Mouse (Mus musculus): ENCODE measurements around the gene Efna5. TPM values are rescaled to one million over a fixed set of nuclear protein-coding genes. Genes with fewer than 3 reads are reported as not detected.

Gene Efna5
- polyA plus RNA-seq, 1 experiment from 2014 or later: 17.3 TPM

DNA sequence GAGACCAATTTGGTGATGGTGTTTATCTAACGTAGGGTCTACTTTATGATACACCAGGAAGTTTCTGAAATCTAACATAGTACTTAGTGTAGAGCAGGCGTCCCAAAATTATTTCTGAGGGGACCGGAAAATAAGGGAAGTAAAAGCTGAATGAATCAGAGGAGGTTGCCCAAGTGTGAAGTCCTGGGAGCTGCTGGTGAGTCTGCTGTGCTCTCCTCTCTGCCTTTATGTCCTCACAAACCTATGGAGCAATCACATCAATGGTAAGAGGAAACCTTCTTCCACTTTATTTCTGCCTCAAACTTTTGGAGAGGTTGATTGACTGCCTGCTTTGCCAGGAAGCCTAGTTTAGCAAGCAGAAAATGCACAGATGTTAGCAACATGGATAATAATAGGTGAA is 257.9 kb downstream of the Efna5 start:
- ATAC-seq (replicated peaks; ENCODE audit: low FRiP score, low read depth) (no peak), DNase-seq (ENCODE audit: low spot score) (no peak)
- no peaks in the 10 kb centered on the region for H3K9me3 ChIP-seq (replicated peaks; ENCODE audit: low read length)
- H3K27me3 ChIP-seq (ENCODE audit: insufficient read depth, low read length): no peaks in the 10 kb centered on the region
- H3K4me3 ChIP-seq (replicated peaks; ENCODE audit: low read depth, low read length): no peak overlapping the region
- no peaks in the 10 kb centered on the region; the same call in 1 of the 2 replicates for H3K4me1 ChIP-seq (replicated peaks; ENCODE audit: insufficient read depth, low read length)
- no peak for TF ChIP-seq CTCF (IDR thresholded peaks at IDR 0.05; ENCODE audit: low read depth)
- WGBS: 84% methylated on average over 3 of the region's 3 CpGs
- no peak overlapping the region for H3K4me2 ChIP-seq (ENCODE audit: low read length)
- no peak overlapping the region for H3K9ac ChIP-seq (ENCODE audit: low read depth, low read length)
- H3K27ac ChIP-seq: no peak overlapping the region
- no peaks in the 10 kb centered on the region for H3K36me3 ChIP-seq (ENCODE audit: insufficient read depth, low read length)

DNA sequence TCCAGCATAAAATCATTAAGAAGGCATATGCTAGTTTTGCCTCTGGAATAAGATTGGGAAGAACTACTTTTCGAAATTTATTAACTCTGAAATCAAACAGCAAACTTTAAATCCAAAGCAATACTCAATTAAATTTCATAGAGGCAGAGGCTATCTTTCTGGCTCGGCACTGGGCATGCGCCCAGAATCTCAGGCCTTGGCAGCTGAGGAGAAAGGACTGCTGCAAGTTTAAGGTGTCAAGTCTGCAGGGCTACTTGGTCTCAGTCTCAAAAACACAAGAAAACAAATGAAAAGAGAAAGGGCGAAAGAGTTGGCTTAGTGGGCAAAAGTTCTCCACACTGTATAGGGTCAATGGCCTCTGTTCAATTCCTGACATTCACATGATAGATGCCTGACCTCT is 258.6 kb downstream of the Efna5 start:
- Histone ChIP-seq H3K27ac (no peak overlapping the region), H3K27me3 (ENCODE audit: insufficient read depth, low read length) (no peaks in the 10 kb centered on the region), H3K9me3 (replicated peaks; ENCODE audit: low read length) (no peaks in the 10 kb centered on the region), H3K4me1 (replicated peaks; ENCODE audit: insufficient read depth, low read length) (no peaks in the 10 kb centered on the region; the same call in 1 of the 2 replicates), H3K36me3 (ENCODE audit: insufficient read depth, low read length) (no peaks in the 10 kb centered on the region), H3K9ac (ENCODE audit: low read depth, low read length) (no peak overlapping the region), H3K4me3 (replicated peaks; ENCODE audit: low read depth, low read length) (no peak overlapping the region), H3K4me2 (ENCODE audit: low read length) (no peak overlapping the region)
- no peak for DNase-seq (ENCODE audit: low spot score)
- no peak for ATAC-seq (replicated peaks; ENCODE audit: low FRiP score, low read depth)
- no peak for TF ChIP-seq CTCF (IDR thresholded peaks at IDR 0.05; ENCODE audit: low read depth)
- 84% methylated on average over 4 of the region's 4 CpGs for WGBS

DNA sequence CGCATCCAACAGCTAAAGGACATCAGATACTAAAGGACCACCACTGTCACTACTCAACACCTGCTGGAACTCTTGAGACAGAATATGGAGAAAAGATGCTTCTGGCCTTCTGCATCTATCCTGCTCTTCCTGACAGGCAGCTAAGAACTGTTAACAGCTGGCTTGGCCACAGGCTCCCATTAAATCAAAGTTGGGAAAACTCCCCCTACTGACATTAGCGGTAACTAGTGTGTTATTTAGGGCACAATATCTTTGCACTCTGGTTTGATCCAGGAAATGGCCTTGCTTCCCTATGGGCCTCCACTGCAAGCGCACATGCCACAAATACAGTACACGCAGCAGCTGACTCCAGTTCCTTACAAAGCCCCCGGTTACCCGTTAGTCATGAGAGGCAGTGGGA is 266.0 kb downstream of the Efna5 start:
- Histone ChIP-seq H3K9me3 (replicated peaks; ENCODE audit: low read length) (no peaks in the 10 kb centered on the region), H3K4me3 (replicated peaks; ENCODE audit: low read depth, low read length) (no peak overlapping the region), H3K4me1 (replicated peaks; ENCODE audit: insufficient read depth, low read length) (no peaks in the 10 kb centered on the region), H3K9ac (ENCODE audit: low read depth, low read length) (no peak overlapping the region), H3K36me3 (ENCODE audit: insufficient read depth, low read length) (no peaks in the 10 kb centered on the region), H3K27me3 (ENCODE audit: insufficient read depth, low read length) (no peaks in the 10 kb centered on the region), H3K27ac (no peak overlapping the region), H3K4me2 (ENCODE audit: low read length) (no peak overlapping the region)
- 53% methylated on average over 6 of the region's 6 CpGs for WGBS
- ATAC-seq (replicated peaks; ENCODE audit: low FRiP score, low read depth): no peak; the same call in 1 of the 2 replicates
- DNase-seq (ENCODE audit: low spot score): peak; percentile 76
- peak; percentile 44; the same call in 1 of the 2 replicates for TF ChIP-seq CTCF (IDR thresholded peaks at IDR 0.05; ENCODE audit: low read depth)

DNA sequence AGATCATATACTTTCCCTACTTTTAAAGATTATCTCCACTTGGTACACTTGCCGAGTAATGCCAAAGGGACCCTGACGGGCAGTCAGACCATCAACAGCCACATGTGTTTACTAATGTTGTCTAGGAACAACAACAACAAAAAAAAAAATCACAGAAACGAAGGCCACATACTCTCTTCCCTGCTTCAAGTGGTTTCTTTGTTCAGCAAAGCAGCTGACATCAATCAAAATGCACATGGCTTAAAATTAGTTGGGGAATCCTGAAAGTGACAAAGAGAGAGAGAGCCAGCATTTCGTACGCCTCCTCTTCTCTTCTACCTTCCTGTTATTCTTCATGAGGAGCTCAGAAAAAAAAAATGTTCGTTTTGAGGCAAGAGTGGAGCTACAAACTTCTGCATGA is 266.4 kb downstream of the Efna5 start:
- Histone ChIP-seq H3K27me3 (ENCODE audit: insufficient read depth, low read length) (no peaks in the 10 kb centered on the region), H3K9me3 (replicated peaks; ENCODE audit: low read length) (no peaks in the 10 kb centered on the region), H3K4me2 (ENCODE audit: low read length) (no peak overlapping the region), H3K27ac (no peak overlapping the region), H3K4me1 (replicated peaks; ENCODE audit: insufficient read depth, low read length) (no peaks in the 10 kb centered on the region), H3K36me3 (ENCODE audit: insufficient read depth, low read length) (no peaks in the 10 kb centered on the region), H3K9ac (ENCODE audit: low read depth, low read length) (no peak overlapping the region), H3K4me3 (replicated peaks; ENCODE audit: low read depth, low read length) (no peak overlapping the region)
- ATAC-seq (replicated peaks; ENCODE audit: low FRiP score, low read depth): no peak
- peak; percentile 20 for DNase-seq (ENCODE audit: low spot score)
- TF ChIP-seq CTCF (IDR thresholded peaks at IDR 0.05; ENCODE audit: low read depth): no peak
- 48% methylated on average over 6 of the region's 6 CpGs for WGBS

DNA sequence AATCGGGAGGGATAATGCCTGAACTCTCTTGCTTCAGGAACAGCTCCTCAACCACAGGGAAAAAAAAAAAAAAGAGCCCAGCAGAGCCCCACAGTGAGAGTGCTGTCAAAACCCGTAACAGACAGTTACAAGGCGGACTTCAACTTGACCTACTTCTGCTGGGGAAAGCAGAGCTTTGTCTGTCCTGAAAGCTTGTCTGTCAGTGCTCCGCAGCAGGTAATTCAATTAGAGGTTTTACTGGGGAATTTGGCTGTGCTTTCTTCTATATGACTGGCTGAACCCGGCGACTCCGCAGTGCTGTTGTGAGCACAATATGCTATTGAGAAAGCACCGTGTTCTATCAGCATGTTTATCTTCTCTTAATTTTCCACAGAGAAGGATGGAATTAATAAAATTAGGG is 266.9 kb downstream of the Efna5 start:
- no peak overlapping the region for H3K9ac ChIP-seq (ENCODE audit: low read depth, low read length)
- H3K9me3 ChIP-seq (replicated peaks; ENCODE audit: low read length): no peaks in the 10 kb centered on the region
- H3K36me3 ChIP-seq (ENCODE audit: insufficient read depth, low read length): no peaks in the 10 kb centered on the region
- no peaks in the 10 kb centered on the region for H3K27me3 ChIP-seq (ENCODE audit: insufficient read depth, low read length)
- WGBS: 49% methylated on average over 8 of the region's 8 CpGs
- H3K4me3 ChIP-seq (replicated peaks; ENCODE audit: low read depth, low read length): no peak overlapping the region
- ATAC-seq (replicated peaks; ENCODE audit: low FRiP score, low read depth): no peak
- H3K4me2 ChIP-seq (ENCODE audit: low read length): no peak overlapping the region
- no peaks in the 10 kb centered on the region for H3K4me1 ChIP-seq (replicated peaks; ENCODE audit: insufficient read depth, low read length)
- no peak for DNase-seq (ENCODE audit: low spot score)
- TF ChIP-seq CTCF (IDR thresholded peaks at IDR 0.05; ENCODE audit: low read depth): no peak
- no peak overlapping the region for H3K27ac ChIP-seq

DNA sequence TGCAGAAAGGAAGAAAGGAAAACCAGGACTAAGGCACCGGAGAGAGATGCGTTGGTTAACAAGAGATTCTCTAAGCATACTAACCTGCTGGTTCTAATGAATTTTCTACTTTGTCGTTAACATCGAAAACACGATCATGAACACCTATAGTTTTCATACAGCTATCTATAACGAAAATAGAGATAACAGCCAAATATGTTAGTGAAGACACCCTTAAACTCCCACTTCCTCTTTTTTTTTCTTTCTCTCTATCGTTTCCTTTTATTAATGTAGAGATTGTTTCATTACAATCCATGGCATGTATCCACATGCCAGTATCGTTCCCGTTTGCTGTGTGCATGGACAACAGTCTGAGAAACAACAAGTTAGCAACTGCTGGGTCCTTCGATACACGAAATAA is 267.9 kb downstream of the Efna5 start:
- ATAC-seq (replicated peaks; ENCODE audit: low FRiP score, low read depth): no peak
- H3K4me2 ChIP-seq (ENCODE audit: low read length): no peak overlapping the region
- no peaks in the 10 kb centered on the region for H3K4me1 ChIP-seq (replicated peaks; ENCODE audit: insufficient read depth, low read length)
- no peaks in the 10 kb centered on the region for H3K9me3 ChIP-seq (replicated peaks; ENCODE audit: low read length)
- H3K27me3 ChIP-seq (ENCODE audit: insufficient read depth, low read length): no peaks in the 10 kb centered on the region
- no peak for TF ChIP-seq CTCF (IDR thresholded peaks at IDR 0.05; ENCODE audit: low read depth)
- WGBS: 94% methylated on average over 11 of the region's 11 CpGs
- no peak overlapping the region for H3K27ac ChIP-seq
- no peak overlapping the region for H3K4me3 ChIP-seq (replicated peaks; ENCODE audit: low read depth, low read length)
- H3K36me3 ChIP-seq (ENCODE audit: insufficient read depth, low read length): no peaks in the 10 kb centered on the region
- H3K9ac ChIP-seq (ENCODE audit: low read depth, low read length): no peak overlapping the region
- DNase-seq (ENCODE audit: low spot score): no peak

DNA sequence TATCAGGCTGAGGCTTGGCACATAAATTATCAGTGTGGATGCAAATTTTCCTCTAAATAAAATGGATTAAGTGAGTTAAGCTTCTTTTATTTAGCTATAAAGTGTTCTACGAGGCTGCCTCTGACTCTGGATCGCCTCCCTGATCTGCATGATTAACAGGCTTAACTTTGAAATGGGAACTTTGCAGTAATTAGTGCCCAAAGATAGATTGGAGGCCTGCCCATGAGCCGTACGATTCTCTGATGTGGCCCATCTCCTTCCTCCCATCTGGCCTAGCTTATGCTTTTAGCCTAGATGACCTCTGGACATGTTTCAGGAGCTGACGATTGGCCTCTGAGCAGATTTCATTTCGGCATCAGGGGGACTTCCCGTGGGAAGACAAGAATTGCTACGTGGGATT is 273.0 kb downstream of the Efna5 start:
- TF ChIP-seq CTCF (IDR thresholded peaks at IDR 0.05; ENCODE audit: low read depth): no peak
- 0 out of 2 replicates have a peak, but pooled peaks cover 2% of the 10 kb centered on the region for H3K4me1 ChIP-seq (replicated peaks; ENCODE audit: insufficient read depth, low read length)
- no peak overlapping the region for H3K4me3 ChIP-seq (replicated peaks; ENCODE audit: low read depth, low read length)
- DNase-seq (ENCODE audit: low spot score) (no peak), ATAC-seq (replicated peaks; ENCODE audit: low FRiP score, low read depth) (no peak)
- H3K36me3 ChIP-seq (ENCODE audit: insufficient read depth, low read length): no peaks in the 10 kb centered on the region
- H3K4me2 ChIP-seq (ENCODE audit: low read length): no peak overlapping the region
- no peak overlapping the region for H3K27ac ChIP-seq
- H3K9me3 ChIP-seq (replicated peaks; ENCODE audit: low read length): no peaks in the 10 kb centered on the region
- WGBS: 35% methylated on average over 8 of the region's 8 CpGs
- no peak overlapping the region for H3K9ac ChIP-seq (ENCODE audit: low read depth, low read length)
- H3K27me3 ChIP-seq (ENCODE audit: insufficient read depth, low read length): no peaks in the 10 kb centered on the region

All from kidney, postnatal 0 days (tissue).